Mouse (Mus musculus): ENCODE data around the gene Borcs5. TPM values are rescaled to one million over a fixed set of nuclear protein-coding genes. Genes with fewer than 3 reads are reported as not detected.

The Borcs5 gene
- polyA plus RNA-seq, 1 experiment: 46.7 TPM

DNA sequence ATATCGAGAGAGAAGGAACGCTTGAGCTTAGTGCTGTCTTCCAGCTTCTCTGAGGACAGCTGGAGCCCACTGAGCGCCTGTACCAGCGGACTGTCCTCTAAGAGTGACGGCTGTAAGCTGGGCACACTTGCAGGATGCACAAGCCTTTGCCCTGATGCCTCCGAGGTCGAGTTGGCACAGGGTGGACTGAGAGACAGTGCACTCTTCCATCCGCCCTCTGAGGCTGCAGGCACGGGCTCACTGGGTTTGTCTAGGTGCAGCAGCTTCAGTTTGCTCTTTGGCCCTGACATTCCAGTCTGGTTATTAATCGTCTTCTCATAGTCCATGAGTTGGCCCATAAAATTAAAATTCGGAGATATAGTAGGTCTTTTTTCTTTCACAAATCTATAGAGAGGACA lies 79.4 kb downstream of the Borcs5 start:
- no peak overlapping the region for H3K4me3 ChIP-seq (ENCODE audit: insufficient read depth, low read length)
- TF ChIP-seq POLR2A (IDR thresholded peaks at IDR 0.05; ENCODE audit: extremely low read depth, insufficient read depth, low read length): no peak
- TF ChIP-seq CTCF (IDR thresholded peaks at IDR 0.05; ENCODE audit: extremely low read depth, insufficient read depth, low read length): no peak
- H3K27ac ChIP-seq (ENCODE audit: insufficient read depth, low read length): no peak overlapping the region
- peaks cover 2% of the 10 kb centered on the region; the same call in 1 of the 2 replicates for H3K4me1 ChIP-seq (ENCODE audit: control insufficient read depth, insufficient read depth, low read length)

DNA sequence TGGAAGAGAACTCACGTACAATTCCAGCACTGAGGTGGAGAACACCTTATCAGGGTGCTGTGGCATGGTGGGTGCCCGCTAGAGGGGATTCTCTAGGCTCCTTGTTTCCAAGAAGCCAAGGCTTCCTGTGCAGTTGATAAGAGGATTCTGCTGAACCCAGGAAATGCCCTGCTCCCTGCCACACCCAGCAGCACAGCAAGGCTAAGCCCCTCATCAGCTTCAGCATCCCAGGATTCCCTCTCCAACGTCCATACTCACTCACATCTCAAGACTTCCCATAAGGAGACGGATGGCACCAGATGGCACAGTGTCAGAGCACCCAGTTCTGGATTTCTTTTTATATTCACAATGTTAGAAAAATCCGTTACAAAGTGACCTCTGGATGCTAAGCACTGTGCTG lies 79.8 kb downstream of the Borcs5 start:
- TF ChIP-seq CTCF (IDR thresholded peaks at IDR 0.05; ENCODE audit: extremely low read depth, insufficient read depth, low read length): no peak
- TF ChIP-seq POLR2A (IDR thresholded peaks at IDR 0.05; ENCODE audit: extremely low read depth, insufficient read depth, low read length): no peak
- Histone ChIP-seq H3K27ac (ENCODE audit: insufficient read depth, low read length) (no peak overlapping the region), H3K4me3 (ENCODE audit: insufficient read depth, low read length) (no peak overlapping the region), H3K4me1 (ENCODE audit: control insufficient read depth, insufficient read depth, low read length) (peaks cover 2% of the 10 kb centered on the region; the same call in 1 of the 2 replicates)

GRCm38 (mm10) chr6:134720150-134720549 lies 80.8 kb downstream of the Borcs5 start:
- Histone ChIP-seq H3K4me1 (ENCODE audit: control insufficient read depth, insufficient read depth, low read length) (peaks cover 4% of the 10 kb centered on the region), H3K27ac (ENCODE audit: insufficient read depth, low read length) (no peak overlapping the region), H3K4me3 (ENCODE audit: insufficient read depth, low read length) (no peak overlapping the region)
- TF ChIP-seq POLR2A (IDR thresholded peaks at IDR 0.05; ENCODE audit: extremely low read depth, insufficient read depth, low read length): no peak
- TF ChIP-seq CTCF (IDR thresholded peaks at IDR 0.05; ENCODE audit: extremely low read depth, insufficient read depth, low read length): no peak

DNA sequence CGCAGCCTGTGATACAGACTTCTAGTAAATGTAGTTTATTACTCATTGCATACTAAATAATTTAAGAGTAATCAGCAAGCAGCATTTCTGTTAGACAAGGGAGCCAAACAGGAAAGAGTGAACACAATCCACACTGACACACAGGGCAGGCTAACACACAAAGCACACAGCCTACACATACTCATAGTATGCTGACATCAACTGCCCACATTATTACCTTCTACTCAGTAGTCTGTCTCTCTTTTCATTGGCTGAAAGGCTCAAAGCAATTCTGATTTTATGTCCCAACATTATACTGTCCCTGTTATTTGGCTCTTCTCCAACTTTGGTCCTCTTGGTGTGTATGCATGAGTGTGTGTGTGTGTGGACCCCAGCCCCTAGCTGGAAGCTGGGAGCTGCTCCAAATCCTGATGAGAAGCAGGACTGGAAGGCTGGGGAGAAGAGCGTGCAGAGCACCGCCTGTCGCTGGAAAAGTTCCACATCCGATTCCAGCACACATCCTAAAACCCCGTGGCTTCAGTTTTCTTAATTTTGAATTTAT lies 82.5 kb downstream of the Borcs5 start:
- no peak for TF ChIP-seq CTCF (IDR thresholded peaks at IDR 0.05; ENCODE audit: extremely low read depth, insufficient read depth, low read length)
- no peak for TF ChIP-seq POLR2A (IDR thresholded peaks at IDR 0.05; ENCODE audit: extremely low read depth, insufficient read depth, low read length)
- H3K4me1 ChIP-seq (ENCODE audit: control insufficient read depth, insufficient read depth, low read length): peaks cover 6% of the 10 kb centered on the region
- H3K4me3 ChIP-seq (ENCODE audit: insufficient read depth, low read length): no peak overlapping the region
- no peak overlapping the region for H3K27ac ChIP-seq (ENCODE audit: insufficient read depth, low read length)

DNA sequence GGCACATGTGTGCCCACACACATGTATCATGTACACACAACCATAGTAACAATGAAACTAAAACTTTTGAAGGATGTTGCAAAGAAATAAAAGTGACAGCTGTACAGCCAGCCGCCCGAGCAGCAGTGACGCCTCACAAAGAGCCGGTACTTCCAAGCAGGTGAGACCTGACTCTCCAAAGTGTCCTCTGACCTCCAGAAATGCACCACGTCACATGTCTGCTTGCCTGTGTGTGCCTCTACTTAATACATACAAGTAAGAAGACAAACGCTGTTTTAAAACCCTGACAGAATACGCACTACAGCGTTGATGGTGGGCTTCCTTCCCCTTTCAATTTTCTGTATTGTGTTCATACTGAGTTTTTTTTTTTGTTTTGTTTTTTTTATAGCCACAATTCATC lies 83.6 kb downstream of the Borcs5 start:
- no peak overlapping the region for H3K4me3 ChIP-seq (ENCODE audit: insufficient read depth, low read length)
- peaks cover 3% of the 10 kb centered on the region for H3K4me1 ChIP-seq (ENCODE audit: control insufficient read depth, insufficient read depth, low read length)
- TF ChIP-seq CTCF (IDR thresholded peaks at IDR 0.05; ENCODE audit: extremely low read depth, insufficient read depth, low read length) (no peak), POLR2A (IDR thresholded peaks at IDR 0.05; ENCODE audit: extremely low read depth, insufficient read depth, low read length) (no peak)
- no peak overlapping the region for H3K27ac ChIP-seq (ENCODE audit: insufficient read depth, low read length)

GRCm38 (mm10) chr6:134723326-134723725 lies 84.0 kb downstream of the Borcs5 start:
- Histone ChIP-seq H3K4me3 (ENCODE audit: insufficient read depth, low read length) (no peak overlapping the region), H3K27ac (ENCODE audit: insufficient read depth, low read length) (no peak overlapping the region), H3K4me1 (ENCODE audit: control insufficient read depth, insufficient read depth, low read length) (peaks cover 3% of the 10 kb centered on the region)
- TF ChIP-seq POLR2A (IDR thresholded peaks at IDR 0.05; ENCODE audit: extremely low read depth, insufficient read depth, low read length) (no peak), CTCF (IDR thresholded peaks at IDR 0.05; ENCODE audit: extremely low read depth, insufficient read depth, low read length) (no peak)

GRCm38 (mm10) chr6:134723833-134724553 lies 84.7 kb downstream of the Borcs5 start:
- Histone ChIP-seq H3K4me1 (ENCODE audit: control insufficient read depth, insufficient read depth, low read length) (peaks cover 3% of the 10 kb centered on the region), H3K4me3 (ENCODE audit: insufficient read depth, low read length) (no peak overlapping the region), H3K27ac (ENCODE audit: insufficient read depth, low read length) (no peak overlapping the region)
- TF ChIP-seq CTCF (IDR thresholded peaks at IDR 0.05; ENCODE audit: extremely low read depth, insufficient read depth, low read length) (no peak), POLR2A (IDR thresholded peaks at IDR 0.05; ENCODE audit: extremely low read depth, insufficient read depth, low read length) (no peak)

- Histone ChIP-seq H3K27ac (ENCODE audit: insufficient read depth, low read length) (no peak overlapping the region), H3K4me3 (ENCODE audit: insufficient read depth, low read length) (no peak overlapping the region), H3K4me1 (ENCODE audit: control insufficient read depth, insufficient read depth, low read length) (peaks cover 3% of the 10 kb centered on the region)
- TF ChIP-seq POLR2A (IDR thresholded peaks at IDR 0.05; ENCODE audit: extremely low read depth, insufficient read depth, low read length): no peak
- TF ChIP-seq CTCF (IDR thresholded peaks at IDR 0.05; ENCODE audit: extremely low read depth, insufficient read depth, low read length): no peak
These were observed 86.1 kb downstream of the Borcs5 start for GRCm38 (mm10) chr6:134725406-134725805.

- no peak overlapping the region for H3K4me3 ChIP-seq (ENCODE audit: insufficient read depth, low read length)
- peaks cover 2% of the 10 kb centered on the region; the same call in 1 of the 2 replicates for H3K4me1 ChIP-seq (ENCODE audit: control insufficient read depth, insufficient read depth, low read length)
- TF ChIP-seq POLR2A (IDR thresholded peaks at IDR 0.05; ENCODE audit: extremely low read depth, insufficient read depth, low read length) (no peak), CTCF (IDR thresholded peaks at IDR 0.05; ENCODE audit: extremely low read depth, insufficient read depth, low read length) (no peak)
- no peak overlapping the region for H3K27ac ChIP-seq (ENCODE audit: insufficient read depth, low read length)
These were observed 91.7 kb downstream of the Borcs5 start for GRCm38 (mm10) chr6:134730978-134731377.

- H3K4me1 ChIP-seq (ENCODE audit: control insufficient read depth, insufficient read depth, low read length): no peaks in the 10 kb centered on the region
- H3K4me3 ChIP-seq (ENCODE audit: insufficient read depth, low read length): no peak overlapping the region
- no peak for TF ChIP-seq CTCF (IDR thresholded peaks at IDR 0.05; ENCODE audit: extremely low read depth, insufficient read depth, low read length)
- no peak for TF ChIP-seq POLR2A (IDR thresholded peaks at IDR 0.05; ENCODE audit: extremely low read depth, insufficient read depth, low read length)
- H3K27ac ChIP-seq (ENCODE audit: insufficient read depth, low read length): no peak overlapping the region
These were observed 93.5 kb downstream of the Borcs5 start for GRCm38 (mm10) chr6:134732813-134733212.

All from cortical plate, adult 2 months (tissue).